Mouse (Mus musculus) frontal cortex, postnatal 10 days (tissue): ENCODE results near the gene Ciapin1.
"Not testable (repeated sequence)": the region's sequence is repeated elsewhere in the genome, so short reads cannot be mapped to it uniquely, and the experiment has no call there.

Experiments used
- DNase-seq, 2 experiments: peaks; one replicate each; pipeline ENCODE4 v3.0.0; 2022; ENCODE audit warnings: low spot score in 2 of 2, mixed read lengths in 1 of 2

Gene Ciapin1

DNA sequence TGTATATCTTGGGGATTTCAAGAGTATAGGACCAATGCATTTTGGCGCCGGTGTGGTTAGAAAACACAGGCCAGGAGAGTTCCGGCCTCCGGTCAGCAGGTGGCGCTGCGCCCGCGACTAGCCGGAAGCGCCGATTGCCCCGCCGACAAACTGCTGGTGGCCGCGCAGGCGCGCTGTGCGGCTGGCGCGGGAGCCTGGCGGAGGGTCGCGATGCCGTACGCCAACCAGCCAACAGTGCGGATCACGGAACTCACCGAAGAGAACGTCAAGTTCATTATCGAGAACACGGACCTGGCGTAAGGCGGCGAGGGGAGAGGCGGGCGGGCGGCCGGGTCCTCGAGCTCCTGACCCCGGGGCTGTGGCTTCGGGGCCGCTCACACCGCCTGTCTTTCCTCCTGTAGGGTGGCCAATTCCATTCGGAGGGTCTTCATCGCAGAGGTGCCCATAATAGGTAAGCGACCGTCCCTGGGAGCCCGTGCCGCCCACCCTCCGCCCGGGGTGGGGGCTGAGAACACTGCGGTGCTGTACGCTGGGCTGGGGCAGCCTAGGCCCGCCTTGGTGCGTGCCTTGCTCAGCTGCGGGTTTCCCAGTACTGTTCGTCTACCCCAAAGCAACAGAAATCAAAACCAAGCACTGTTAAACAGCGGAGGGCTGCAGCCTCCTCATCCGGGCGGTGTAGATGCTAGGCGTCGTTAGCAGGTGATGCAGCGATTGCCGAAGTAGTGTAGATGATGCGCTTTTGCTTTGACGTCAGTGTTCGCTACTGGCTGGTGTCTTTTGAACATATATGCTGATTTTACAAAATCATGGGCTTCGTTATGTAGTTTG, 19.4 kb upstream of the Ciapin1 start, which contains the start of gene Polr2c:
Gene Polr2c (plus strand): TSS at position 105 of the 828 bp plus-strand sequence.
- DNase-seq, result peak in 1 of 2 experiments; percentile 89

DNA sequence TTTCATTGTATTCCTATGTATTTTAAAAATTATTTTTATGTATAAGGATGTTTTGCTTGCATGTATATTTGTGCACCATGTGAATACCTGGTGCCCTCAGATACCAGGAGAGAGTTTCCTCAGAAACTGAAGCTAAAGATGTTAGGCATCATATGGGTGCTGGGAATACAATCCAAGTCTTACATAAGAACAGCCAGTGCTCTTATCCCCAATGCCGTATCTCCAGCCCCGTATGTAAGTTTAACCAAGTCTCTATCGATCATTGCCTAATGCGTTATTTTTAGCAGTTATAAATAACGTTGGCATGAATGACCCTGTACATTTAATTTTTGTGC, 18.8 kb upstream of the Ciapin1 start:
- no peak for DNase-seq

DNA sequence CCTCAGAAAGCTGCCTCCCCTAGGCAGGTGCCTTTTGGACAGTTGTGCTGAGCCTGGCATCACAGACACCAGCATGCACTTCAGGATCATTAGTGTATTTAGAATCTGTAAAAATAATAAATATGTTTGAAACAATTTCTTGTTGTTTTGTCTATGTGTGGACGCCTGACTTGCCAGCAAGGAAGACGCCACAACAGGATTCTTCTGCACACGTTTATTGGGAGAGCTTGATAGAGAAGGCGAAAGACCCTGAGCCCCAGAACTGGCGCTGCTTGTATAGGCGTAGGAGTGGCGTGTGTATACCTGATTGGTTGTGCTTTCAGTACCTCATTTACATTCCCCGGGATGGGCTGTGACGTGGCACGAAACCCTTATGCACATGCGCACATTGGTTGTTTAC, 16.6 kb upstream of the Ciapin1 start:
- DNase-seq, result not testable (repeated sequence)

DNA sequence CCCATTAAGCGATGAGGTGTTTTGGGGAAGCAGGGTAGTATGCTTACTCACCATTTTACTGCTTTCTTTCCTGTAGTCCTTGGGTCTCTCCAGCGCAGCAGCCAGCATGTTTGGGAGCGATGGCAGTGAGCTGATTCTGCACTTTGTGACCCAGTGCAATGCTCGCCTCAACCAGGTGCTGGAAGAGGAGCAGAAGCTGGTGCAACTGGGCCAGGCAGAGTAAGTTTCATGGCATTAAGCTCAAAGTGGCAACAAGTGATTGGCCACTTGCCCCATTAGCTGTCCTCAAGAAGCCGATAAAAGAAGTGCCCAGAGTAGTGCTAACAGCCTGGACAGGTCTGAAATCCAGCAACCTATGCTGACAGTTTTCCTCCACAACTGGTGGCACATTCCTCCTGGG, 11.9 kb upstream of the Ciapin1 start:
- DNase-seq, result no peak

DNA sequence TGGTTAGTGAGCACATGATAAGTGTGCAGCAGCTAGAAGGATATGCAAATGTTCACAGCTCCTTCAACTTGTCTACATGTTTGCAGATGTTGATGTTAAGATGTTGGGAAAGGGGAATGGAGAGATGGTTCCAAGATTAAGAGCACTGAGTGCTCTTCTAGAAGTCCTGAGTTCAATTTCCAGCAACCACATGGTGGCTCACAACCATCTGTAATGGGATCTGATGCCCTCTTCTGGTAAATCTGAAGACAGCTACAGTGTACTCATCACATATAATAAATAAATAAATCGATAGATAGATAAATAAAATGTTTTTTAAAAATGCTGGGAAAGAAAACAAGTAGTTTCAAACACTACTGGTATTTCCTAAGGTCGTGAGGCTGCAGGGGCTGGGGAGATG, 3.0 kb upstream of the Ciapin1 start:
- no peak for DNase-seq

DNA sequence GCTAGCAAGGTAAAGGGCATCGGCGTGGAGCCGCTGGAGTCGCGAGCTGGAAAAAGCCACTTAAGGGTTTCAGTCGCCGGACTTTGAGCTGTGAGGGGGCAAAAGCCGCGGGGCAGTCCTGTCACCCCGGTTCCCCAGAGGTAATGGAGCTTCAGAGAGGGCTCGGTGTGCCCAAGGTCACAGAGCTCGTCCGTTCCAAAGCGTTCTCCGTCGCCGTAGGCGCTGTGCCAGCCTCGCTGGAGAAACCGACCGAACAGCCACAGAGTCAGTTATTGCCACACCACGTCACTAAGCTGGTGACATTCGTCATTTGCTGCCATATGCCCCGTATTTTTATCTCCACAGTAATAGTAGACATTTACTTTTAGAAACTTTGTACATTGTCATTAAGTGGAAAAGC, 442 bp upstream of the Ciapin1 start:
- DNase-seq, result peak; percentile 62 to 73

DNA sequence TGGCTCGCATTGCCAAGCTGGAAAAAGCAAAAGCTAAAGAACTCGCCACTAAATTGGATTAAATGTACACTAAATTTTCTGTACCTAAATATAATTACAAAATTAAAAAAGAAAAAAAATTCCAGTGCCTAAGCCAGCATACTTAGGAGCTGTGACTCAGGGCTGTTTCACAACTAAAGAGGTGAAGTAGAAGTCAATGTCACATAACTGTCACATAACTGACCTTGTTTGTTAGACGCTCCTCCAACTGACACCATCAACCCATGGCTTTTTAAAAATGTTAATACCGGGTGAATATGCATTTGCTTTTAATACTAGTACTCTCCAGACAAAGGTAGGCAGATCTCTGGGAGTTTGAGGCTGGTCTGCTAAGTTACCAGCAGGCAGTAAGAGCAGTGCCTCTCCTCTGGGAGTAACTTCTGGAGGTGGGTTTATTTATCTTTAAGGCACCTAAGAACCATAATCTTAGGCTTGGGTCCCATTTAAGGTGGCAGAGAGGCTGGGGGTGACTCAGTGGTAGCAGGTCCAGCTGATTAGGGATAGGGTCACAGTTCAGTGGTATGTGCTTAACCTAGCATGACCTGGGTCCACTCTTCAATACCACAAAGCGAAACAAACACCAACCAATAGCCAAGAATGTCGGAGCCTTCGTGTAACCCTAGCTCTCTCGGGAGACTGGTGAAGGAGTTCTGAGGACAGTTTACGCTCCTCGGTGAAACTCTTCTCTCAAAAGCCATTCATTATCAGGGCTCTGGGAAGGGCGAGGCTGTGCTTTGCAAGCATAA, 1.5 kb downstream of the Ciapin1 start:
- DNase-seq, result no peak

DNA sequence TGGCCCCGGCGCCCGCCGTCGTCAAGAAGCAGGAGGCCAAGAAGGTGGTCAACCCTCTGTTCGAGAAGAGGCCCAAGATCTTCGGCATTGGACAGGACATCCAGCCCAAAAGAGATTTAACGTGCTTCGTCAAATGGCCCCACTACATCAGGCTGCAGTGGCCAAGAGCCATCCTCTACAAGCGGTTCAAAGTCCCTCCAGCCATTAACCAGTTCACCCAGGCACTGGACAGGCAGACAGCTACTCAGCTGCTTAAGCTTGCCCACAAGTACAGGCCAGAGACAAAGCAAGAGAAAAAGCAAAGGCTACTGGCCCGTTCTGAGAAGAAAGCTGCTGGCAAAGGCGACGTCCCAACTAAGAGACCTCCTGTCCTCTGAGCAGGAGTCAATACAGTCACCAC, 2.4 kb downstream of the Ciapin1 start:
- DNase-seq, result not testable (repeated sequence)

DNA sequence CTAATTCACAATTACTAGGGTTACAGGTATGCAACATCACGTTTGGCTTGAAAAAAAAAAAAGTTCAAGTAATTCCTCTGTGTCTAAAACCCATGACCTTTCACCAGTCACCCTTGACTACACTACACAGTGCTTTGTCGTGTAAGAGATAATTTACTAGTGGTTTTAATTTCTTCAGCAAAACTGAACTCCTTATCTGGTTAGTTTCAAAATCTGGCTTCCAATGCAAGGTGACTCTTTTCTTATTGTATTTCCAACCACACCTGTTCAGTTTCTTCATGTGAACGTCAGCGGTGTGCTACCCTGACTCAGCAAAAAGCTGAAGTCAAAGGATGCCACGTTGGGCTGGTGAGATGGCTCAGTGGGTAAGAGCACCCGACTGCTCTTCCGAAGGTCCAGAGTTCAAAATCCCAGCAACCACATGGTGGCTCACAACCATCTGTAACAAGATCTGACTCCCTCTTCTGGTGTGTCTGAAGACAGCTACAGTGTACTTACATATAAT, 4.2 kb downstream of the Ciapin1 start:
- DNase-seq, result not testable (repeated sequence)

DNA sequence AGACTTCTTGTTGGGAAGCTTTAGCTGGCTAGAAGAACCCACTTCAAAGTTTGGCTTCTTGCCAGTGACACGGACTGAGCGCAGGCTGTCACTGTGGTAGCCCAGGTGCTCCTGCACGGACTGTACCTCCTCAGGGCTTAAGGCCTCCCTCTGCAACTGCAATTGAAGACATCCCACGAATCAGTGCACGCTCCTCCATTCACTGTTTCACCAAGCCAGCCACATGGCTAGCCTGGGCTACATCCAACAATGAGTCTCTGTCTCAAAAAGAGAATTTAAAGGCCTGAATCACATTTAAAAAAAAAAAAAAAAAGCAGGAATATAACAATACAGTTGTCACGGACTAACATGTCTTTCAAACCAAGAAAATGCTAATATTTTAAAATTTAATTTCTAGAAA, 9.9 kb downstream of the Ciapin1 start:
- no peak for DNase-seq

DNA sequence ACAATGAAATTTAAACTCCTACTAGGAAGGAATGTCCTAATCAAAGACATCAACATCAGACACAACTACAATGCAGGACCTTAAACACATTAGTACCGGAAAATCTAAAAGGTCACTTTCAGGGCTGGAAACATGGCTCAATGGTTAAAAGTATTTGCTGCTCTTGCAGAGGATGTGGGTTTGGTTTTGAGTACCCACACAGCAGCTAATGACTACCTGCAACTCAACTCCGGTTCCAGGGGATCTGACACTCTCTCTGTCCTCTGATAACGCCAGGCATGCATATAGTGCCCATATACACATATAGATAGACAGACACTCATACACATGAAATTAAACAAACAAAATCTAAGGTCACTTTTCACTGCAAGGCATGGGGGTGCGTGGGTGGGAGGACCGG, 11.9 kb downstream of the Ciapin1 start:
- DNase-seq, result no peak

DNA sequence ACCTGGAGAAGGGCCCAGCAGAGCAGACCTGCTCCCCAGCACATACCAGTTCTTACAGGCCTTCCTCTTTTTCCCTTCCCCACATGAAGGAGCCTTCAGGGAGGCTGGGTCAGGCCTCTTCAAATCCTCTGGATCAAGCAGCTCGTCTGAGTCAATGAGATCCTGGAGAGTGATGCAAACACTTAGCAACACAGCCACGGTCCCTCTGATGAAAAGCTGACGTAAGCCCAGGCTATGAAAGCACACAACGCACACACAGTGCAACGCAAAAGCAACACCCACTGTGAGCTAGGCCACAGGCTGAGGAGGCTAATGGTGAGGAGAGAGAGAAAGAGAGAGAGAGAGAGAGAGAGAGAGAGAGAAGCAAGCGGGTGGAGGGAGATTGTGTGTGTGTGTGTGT, 13.0 kb downstream of the Ciapin1 start:
- DNase-seq, result no peak

DNA sequence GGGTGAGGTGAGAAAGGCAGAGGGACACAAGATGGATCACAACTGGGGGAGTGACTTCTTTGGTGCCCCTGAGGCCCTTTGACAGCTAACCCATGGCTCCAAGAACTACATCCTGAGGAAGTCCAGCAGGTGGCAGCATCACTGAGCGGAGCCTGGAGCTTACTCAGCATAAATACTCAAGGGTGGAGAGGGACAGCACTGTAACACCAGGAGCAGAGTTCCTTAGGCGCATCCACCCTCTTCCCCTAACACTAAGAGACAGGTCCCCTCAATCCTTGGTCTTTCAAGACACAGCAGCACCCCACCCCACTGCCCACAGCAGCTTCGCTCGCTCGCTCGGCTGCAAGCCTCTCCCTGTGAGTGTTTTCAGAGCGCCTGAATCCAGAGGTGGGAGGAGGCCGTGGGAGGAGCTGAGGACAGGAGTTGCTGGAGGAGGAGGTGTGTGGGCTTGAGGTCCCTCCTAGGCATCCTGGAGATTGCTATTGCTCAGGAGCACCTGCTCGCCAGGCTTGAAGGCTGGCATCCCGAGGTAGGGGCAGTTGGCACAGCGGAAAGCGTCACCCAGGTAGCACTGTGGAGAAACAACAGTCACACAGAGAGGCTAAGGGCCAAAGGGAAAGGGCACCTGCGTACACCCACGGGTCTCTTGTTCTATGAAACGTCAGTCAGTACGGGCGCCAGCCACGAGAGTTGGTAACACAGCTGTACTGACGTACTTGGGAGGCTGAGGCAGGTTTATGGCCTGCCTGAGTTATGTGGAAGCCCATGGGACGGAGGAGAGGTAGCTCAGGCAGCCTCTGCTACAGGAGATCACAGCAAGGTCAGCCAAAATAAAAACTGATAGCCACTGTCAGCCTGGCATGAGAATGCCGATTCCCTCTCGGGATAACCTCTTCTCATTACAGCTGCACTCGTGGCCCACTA, 15.3 kb downstream of the Ciapin1 start:
- peak in 1 of 2 experiments; percentile 54 for DNase-seq

DNA sequence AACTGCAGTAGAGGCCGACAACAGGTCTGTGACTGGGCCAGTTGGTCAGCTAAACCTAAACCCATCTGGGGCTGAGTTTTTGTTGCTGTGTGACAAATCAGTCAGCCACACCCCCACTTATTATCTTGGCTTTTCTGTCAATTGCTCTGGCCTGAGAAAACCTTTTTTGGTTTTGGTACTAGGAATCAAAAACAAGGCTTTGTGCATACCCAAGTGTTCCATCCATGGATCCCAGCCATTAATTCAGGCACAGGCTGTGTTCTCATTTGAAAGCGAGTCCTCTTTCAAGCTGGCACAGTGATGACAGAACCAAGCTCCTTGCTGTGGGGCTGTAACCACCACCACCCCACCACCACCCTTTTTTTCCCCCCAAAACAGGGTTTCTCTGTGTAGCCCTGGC, 16.8 kb downstream of the Ciapin1 start:
- DNase-seq, result no peak

DNA sequence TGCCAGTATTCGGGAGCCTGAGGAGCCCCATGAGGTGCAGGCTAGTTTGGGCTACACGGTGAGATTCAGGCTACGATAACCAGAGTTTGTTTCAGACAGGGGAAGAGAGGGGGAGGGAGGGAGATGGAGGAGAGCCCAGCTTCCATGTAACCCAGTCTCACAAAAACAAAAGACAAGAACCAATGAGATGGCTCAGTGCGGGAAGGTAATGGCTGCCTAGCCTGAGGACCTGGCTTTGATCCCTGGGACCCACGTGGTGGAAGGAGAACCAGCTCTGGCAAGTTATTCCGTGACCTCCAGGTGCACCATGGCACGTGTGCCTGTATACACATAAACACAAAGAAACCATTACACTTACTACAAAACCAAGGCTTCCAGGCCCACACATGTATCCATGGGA, 17.6 kb downstream of the Ciapin1 start:
- no peak for DNase-seq

DNA sequence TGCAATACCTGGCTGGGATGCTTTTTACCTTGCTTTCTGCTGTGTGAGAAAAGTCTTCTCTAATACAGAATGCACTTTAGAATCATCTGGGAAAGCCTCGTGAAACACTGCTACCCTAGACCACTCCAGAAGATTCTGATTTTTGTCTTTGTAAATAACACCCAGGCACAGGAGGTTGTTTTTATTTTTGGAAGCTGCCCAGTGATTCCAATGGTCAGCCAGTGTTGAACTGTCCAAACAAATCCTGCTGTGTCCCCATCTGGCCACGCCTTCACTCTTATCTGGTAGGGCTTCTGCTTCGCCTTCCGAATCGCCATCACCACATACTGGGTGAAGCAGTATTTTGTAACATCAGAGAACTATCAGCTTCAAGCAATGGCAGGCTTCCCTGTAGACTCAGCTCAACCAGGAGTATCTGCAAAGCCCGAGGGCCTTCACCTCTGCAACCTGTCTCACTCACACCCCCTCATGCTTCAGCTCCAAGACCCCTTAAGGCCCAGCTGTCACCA, 18.4 kb downstream of the Ciapin1 start:
- DNase-seq, result no peak

DNA sequence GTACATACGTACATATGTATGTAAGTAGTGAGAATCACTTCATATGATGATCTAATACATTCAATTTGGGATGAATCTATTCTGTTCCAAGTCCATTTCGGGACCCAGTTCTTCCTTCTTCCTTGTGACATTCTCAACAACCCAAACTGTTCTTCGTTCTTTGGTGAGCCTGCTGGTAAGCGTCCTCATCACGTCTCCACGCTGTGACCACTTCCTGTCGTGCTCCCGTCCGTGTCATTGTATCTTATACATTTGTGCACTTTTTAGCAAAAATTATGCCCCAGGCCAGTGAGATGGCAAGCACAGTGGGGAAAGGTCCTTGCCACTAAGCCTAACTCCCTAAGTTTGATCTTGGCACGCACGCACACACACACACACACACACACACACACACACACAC, 20.2 kb downstream of the Ciapin1 start:
- DNase-seq, result no peak

DNA sequence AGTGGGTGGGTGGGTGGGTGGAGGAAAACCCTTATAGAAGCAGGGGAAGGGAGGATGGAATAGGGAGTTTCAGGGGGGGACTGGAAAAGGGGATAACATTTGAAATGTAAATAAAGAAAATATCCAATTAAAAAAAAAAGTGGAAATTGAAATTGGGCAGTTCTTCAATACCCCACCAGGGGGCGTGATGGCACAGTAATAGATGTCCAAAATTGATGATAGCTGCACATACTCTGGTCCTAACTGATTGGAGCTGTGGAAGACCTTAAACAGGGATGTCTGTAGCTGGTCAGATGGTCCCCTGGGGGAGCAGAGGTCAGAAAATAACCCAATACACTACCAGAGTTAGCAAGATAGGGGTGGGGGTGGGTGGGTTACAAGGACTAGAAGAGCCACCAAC, 23.6 kb downstream of the Ciapin1 start:
- no peak for DNase-seq

DNA sequence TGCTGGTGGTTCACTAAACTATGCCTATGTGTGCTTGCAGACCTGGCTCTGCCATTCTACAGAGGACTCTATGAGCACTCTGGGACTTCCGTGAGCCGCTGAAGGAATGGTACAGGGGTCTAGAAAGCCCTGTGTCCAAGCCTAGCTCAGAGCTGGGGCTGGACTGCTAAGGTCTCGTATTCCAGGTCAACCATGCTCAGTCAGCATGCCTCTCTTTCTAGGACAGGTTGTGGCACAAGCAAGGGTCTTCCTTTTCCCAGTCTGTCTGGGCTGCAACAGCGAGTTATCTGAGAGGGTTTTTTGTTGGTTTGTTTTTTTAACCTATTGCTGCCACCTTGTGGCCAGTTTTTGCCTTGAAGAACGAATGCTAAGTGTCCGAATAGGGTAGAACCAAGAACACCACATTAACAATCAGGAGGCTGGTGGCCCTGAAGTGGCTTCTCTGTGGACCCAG, 25.5 kb downstream of the Ciapin1 start:
- peak; percentile 73 to 86 for DNase-seq

DNA sequence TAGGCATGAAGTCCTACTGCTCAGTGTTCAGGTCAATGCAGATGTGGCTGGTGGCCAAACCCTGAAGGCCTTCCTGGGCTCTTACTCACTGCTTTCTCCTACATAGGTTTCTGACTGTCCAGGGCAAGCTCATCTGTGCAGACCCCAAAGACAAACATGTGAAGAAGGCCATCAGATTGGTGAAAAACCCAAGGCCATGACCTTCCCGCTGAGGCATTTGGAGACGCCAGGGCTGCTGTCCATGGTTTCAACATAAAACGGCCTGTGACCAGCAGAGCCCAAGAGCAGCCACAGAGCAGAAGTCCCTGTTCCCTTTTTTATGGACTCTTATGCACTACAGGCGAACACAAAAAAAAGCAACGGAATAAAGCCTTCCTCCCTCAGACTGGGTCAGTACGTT, 26.5 kb downstream of the Ciapin1 start:
- DNase-seq, result no peak

DNA sequence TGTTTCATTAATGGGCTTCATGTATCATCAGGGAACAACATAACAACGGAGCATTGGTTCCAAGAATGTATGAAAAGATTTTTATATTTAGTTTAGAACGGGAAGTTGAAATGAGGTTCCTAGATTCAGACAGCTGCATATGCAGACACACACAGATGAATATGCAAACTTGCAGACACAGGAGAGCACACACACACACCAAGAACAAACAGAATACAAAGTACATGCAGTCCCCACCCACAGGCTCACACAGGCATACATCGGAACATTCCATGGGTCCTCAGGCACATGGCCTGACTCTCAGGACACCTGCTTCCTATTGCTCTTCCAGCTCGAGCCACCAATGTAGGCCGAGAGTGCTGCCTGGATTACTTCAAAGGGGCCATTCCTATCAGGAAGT, 27.3 kb downstream of the Ciapin1 start:
- DNase-seq, result no peak

DNA sequence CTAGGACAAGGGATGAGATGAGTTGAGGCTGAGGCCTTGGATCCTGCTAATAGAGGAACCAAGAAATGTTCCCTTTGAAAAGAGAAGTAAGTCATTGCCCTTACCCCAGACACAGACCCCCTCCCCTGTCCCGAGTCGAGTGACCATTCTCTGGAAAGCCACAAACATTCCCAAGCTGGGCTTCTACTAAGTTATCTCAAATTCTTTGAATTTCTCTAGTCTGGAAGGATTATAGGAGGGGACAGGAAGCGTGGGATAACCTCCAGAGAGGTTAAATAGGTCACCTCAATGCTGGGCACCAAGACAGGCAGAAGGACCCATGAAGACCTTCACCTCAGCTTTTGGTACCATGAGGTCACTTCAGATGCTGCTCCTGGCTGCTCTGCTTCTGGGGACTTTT, 28.0 kb downstream of the Ciapin1 start, which contains the start of gene Ccl17:
Gene Ccl17 (plus strand): TSS at position 301 of the 400 bp plus-strand sequence.
- no peak for DNase-seq
